Mouse (Mus musculus): Measurements from ENCODE around the gene Polr2j.

The Polr2j gene

DNA sequence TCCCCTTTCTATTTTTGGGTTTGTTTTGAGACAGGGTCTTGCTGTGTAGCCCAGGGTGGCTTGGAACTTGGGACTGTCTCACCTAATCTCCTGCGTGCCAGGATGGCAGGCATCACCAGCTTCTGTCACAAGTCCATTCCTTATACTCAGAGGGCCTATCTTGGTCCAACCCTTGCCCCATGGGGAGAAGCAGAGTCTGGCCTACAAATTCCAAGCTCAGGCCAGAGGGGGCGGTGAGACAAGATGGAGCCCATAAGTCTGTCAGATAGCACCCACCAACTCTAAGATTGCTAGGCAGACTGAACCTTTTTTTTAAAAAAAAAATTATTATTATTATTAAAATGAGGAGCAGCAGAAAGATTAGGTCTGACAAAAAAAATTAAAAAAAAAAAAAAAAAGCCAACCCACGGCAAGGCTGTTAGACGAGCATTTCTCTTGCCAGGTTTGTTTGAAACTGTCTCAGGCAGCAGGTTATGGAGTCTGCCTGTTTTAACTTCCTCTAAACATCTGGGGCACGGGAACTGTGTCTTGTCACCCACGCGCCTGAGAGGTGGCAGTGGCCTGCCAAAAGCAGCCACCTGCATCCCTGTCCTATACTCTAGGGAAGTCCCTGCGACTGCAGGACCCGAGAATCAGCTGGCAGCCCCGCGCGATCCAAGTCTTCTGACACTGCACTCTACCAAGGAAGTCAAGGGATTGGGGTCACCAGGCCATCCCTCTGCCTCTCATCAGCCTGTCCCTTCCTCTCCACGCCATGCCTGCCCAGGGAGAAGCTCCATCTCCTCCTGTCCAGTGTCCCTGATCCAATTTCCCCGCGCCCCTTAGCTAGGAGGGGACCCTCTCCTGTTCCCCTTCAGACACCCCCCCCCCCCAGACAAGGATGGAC, 53.4 kb downstream of the Polr2j start:
- no peak for DNase-seq

DNA sequence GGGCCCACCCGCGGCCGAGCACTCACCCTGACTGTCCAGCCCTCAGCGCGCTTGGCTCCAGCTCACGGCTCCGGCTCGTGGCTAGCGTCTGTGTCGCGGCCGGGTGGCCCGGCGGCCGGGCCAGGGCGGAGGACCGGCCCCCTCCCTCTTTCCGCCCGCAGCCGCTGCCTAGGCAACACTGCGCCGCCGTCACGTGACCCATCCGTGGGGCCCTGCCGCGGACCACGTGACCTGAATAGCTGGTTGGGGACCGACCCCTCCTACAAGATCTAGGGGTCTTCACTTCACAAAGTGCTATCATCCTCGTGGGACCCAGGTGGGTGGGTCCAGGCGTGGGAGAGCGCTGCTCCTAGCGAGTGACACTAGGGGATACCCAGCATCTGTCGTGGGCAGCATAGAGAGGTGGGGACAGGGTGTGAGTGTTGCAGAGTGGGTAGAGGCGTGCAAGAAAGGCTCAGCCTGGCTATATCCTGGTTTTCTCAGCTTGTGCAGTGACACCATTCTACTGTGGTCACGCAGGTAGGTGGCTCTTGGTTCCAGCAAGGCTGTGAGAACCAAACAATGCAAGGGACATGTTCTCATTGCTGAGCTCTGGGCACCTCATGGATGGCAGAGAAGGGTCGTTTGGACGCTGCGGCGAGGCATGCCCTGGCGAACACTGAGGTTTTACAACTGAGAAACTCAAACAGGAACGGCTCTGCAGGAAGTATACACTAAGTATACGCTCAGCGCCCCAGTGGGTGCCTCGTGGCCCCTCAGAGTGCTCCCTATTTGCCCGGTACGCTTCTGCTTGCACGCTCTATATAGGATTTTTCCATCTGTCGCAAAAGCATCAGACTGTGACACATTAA, 54.3 kb downstream of the Polr2j start, which contains the start of gene Orai2:
TSS of gene Orai2 (minus strand) at position 202 of the 851 bp plus-strand sequence.
- peak; percentile 82 for DNase-seq

DNA sequence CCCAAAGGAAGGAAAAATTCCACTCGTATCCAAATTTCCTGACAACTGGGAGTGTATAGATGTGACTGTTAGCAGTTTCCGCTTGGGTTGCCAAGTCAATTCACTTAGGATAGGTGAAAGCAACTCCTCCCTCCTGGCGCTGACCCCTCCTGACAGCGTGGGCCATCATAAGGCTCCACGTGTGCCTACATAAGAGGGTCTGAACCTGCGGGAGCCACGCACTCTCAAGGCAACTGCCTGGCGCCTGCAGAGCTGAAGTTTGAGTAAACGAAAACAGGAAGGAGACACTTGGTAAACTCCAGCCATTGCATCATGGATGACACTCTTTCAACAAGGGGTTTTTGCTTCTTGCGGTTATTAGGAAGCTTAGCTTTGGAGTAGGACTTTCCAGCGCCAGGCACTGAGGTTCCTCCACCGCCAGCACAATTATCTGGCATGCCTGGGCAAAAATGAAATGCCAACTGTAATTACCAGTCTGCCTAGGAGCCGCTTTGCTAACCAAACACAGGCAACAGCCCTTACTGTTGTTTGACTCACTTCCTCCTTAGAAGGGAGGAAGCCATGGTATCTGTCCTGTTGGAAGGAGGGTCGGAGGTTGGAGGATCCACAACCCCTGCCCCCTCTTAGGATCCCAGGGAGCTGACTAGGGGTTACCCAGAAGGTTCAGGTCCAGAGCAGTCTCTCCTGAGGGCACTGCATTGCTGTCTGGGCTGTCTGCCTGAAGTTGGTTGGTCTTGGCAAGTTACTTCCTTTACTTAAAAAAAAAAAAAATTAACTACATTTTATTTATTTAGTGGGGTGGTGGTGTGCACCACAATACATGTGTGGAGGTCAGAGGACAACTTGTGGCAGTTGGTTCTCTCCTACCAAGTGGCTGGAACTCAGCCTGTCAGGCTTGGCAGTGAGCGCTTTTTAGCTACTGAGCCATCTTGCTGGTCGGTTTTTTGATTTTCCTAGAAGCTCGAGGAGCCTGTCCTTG, 55.2 kb downstream of the Polr2j start:
- DNase-seq: no peak
